Mouse (Mus musculus): ENCODE data around the gene Npsr1.

DNA sequence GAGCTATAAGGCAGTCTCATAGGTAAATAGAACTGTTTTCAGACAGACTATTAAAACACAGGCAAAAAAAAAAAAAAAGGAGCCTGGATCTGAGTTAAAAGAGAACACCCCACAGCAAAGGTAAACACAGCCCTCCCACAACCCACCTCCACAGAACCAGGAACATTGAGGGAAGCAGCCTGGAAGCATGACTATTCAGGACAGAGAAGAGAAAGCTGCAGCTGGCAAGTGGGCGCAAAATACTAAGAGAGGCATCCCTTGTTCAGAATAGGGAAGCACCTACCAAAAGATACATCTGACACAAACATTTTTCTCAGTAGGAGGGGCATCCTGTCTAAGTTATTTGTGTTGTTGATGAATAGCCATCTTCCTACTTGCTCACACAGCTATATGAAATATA lies 113.8 kb downstream of the Npsr1 start:
- TF ChIP-seq MAFK (IDR thresholded peaks at IDR 0.05; ENCODE audit: insufficient read depth, low read depth, low read length) = no peak
- TF ChIP-seq ZC3H11A (IDR thresholded peaks at IDR 0.05; ENCODE audit: borderline replicate concordance, low read depth, low read length) = no peak
- no peak for TF ChIP-seq CHD2 (IDR thresholded peaks at IDR 0.05; ENCODE audit: low read depth, low read length)
- no peak for TF ChIP-seq HCFC1 (IDR thresholded peaks at IDR 0.05; ENCODE audit: borderline replicate concordance, insufficient read depth, low read length)
- no peak for TF ChIP-seq ZNF384 (IDR thresholded peaks at IDR 0.05; ENCODE audit: low read depth, low read length)

Data from ES-E14 (cell line).